Mouse (Mus musculus) limb, embryonic 14.5 days (tissue): Measurements from ENCODE around the gene AI413582. TPM values are rescaled to one million over a fixed set of nuclear protein-coding genes. Genes with fewer than 3 reads are reported as not detected.

Experiments
- ATAC-seq: fragments of 200-750 bp; cut with Nextera tagmentation; 2 replicates; pipeline ENCODE4 v1.8.0; 2017; ENCODE audit warnings: low read depth, moderate number of reproducible peaks, moderate TSS enrichment; ENCODE audit not compliant: low FRiP score
- DNase-seq: peaks from one replicate; pipeline ENCODE4 v3.0.0-alpha.2; 2015; ENCODE audit warnings: low spot score
- H3K27ac ChIP-seq: fragments of 300-500 bp; sonication (generic); replicated peaks from 2 replicates; pipeline ENCODE4 v1.5.1; 2014; ENCODE audit warnings: low read depth, mild to moderate bottlenecking, low read length, moderate library complexity, mixed read lengths
- H3K27me3 ChIP-seq: fragments of 300-500 bp; sonication (generic); 2 replicates; pipeline ENCODE4 v1.6.1; 2014; ENCODE audit warnings: low read length, mixed read lengths; ENCODE audit not compliant: control insufficient read depth, insufficient read depth
- H3K36me3 ChIP-seq: fragments of 300-500 bp; sonication (generic); 2 replicates; pipeline ENCODE4 v1.6.1; 2014; ENCODE audit warnings: mild to moderate bottlenecking, low read length, moderate library complexity, mixed read lengths; ENCODE audit not compliant: control insufficient read depth, insufficient read depth
- H3K4me1 ChIP-seq: fragments of 300-500 bp; sonication (generic); 2 replicates; pipeline ENCODE4 v1.6.1; 2014; ENCODE audit warnings: antibody characterized with exemption, low read length, mixed read lengths; ENCODE audit not compliant: control insufficient read depth, insufficient read depth
- H3K4me2 ChIP-seq: fragments of 300-500 bp; sonication (generic); replicated peaks from 2 replicates; pipeline ENCODE4 v1.6.1; 2014; ENCODE audit warnings: low read depth, mild to moderate bottlenecking, low read length, moderate library complexity; ENCODE audit not compliant: severe bottlenecking
- H3K4me3 ChIP-seq: fragments of 300-500 bp; sonication (generic); replicated peaks from 2 replicates; pipeline ENCODE4 v1.5.1; 2014; ENCODE audit warnings: low read length
- H3K9ac ChIP-seq: fragments of 300-500 bp; sonication (generic); 2 replicates; pipeline ENCODE4 v1.6.1; 2014; ENCODE audit warnings: mild to moderate bottlenecking, low read depth, low read length, moderate library complexity; ENCODE audit not compliant: severe bottlenecking
- H3K9me3 ChIP-seq: fragments of 300-500 bp; sonication (generic); 2 replicates; pipeline ENCODE4 v1.6.1; 2016; ENCODE audit warnings: low read length; ENCODE audit not compliant: control insufficient read depth
- POLR2A ChIP-seq: fragments of 200-500 bp; IDR thresholded peaks from 2 replicates; pipeline ENCODE4 v1.8.0; 2012; ENCODE audit warnings: inconsistent platforms, mild to moderate bottlenecking, moderate library complexity, borderline replicate concordance; ENCODE audit not compliant: insufficient read depth, insufficient read length; ENCODE audit errors: extremely low read depth
- WGBS: fragments of 180-500 bp; shearing (Covaris S2); extraction: QIAGEN DNeasy Blood & Tissue Kit; methylation state at CpG from one replicate; pipeline ENCODE4 v1.1.7; 2014; 5-methylcytosine and 5-hydroxymethylcytosine counted together
- polyA plus RNA-seq, 2 experiments: library from polyadenylated mRNA; depleted of rRNA in 1 of 2; stranded (reverse) in 1 of 2; unstranded in 1 of 2; fragments of >200 nt; fragmentation: Nextera tagmentation in 1 of 2; extraction: Ambion mirVana in 1 of 2; gene quantifications; 2 replicates each; pipeline versions ENCODE4 v1.2.1 to v1.2.3; 2012 to 2014

AI413582 gene
- polyA plus RNA-seq, 2 experiments = 24.1 to 31.9 TPM

DNA sequence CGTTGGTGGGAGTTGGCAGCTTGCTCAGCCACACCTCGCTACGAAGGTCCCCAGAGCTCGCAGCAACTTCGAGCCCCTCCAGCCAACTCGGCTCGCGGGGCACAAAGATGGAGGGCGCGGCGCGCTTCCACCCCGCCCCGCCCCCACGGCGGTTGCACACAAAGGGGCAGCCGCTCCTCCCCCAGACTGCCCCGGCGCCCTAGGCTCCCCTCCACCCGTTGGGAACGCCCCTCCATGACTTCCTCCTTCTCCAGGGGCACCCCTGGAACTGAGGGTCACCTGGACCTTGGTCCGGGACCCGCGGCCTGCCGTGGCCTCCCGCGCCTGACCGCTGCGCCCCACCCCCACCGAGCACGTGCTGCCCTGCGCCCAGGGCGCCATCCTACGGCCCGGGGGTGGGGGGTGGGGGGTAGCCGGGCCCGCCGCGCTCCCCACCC is 10.5 kb downstream of the AI413582 start:
- Histone ChIP-seq H3K9ac (peak overlapping the region; percentile 87), H3K4me3 (peak overlapping the region; percentile 81), H3K4me1 (peaks cover 22% of the 10 kb centered on the region), H3K4me2 (peak overlapping the region; percentile 82), H3K9me3 (no peaks in the 10 kb centered on the region), H3K36me3 (peaks cover 3% of the 10 kb centered on the region; the same call in 1 of the 2 replicates), H3K27me3 (no peaks in the 10 kb centered on the region), H3K27ac (peak overlapping the region; percentile 97)
- WGBS = 2% methylated on average over 29 of the region's 39 CpGs
- DNase-seq (peak; percentile 65), ATAC-seq (peak; percentile 48)
- TF ChIP-seq POLR2A = 0 out of 2 replicates have a peak, but pooled peaks have one; percentile 36

DNA sequence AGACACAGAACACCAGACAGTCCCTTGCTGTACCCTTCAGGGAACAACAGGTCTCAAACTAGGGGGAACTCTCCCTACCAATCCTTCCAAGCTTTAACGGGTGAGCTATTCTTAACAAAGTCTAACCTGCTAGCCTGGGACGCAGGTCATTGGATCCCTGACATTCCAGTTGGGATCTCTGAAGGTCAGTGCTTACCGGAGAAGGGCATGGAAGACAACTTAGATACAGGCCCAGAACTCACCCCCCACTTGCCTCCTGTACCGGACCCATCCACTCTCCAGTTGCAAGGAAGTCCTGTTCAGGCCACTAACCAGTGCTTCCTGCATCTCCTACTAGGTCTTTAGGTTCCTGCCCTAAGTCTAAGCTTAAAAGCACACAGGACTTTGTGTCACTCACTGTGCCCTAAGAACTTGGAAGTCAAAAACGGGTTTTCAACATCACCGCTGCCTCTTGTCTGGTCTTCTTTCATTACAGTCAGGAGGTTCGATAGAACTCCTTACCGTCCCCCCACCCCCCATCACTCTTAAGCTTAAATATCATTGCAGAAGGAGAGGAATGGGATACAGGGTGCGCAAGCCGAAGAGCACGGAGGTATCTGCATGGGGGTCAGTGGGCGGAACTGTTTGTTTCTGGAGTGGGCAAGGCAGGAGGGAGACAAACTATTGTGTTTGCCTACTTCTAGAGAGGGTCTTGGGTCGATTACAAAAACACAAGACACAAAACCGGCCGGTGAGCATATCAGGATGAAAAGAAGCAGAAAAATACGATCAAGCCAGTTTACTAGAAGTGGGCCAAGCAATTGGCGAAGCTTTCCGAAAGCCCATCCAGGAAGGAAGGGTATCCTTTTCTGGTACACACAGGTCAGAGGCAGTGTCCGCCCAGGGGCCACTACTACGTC is 11.2 kb downstream of the AI413582 start:
- no peaks in the 10 kb centered on the region for H3K27me3 ChIP-seq
- H3K4me2 ChIP-seq = peak overlapping the region; percentile 82
- H3K36me3 ChIP-seq = no peaks in the 10 kb centered on the region
- H3K9ac ChIP-seq = peak overlapping the region; percentile 87
- H3K4me1 ChIP-seq = peaks cover 23% of the 10 kb centered on the region
- 44% methylated on average over 20 of the region's 20 CpGs for WGBS
- DNase-seq = no peak
- no peak for TF ChIP-seq POLR2A
- H3K27ac ChIP-seq = peak overlapping the region; percentile 97
- no peak for ATAC-seq
- H3K9me3 ChIP-seq = no peaks in the 10 kb centered on the region
- peak overlapping the region; percentile 81 for H3K4me3 ChIP-seq

DNA sequence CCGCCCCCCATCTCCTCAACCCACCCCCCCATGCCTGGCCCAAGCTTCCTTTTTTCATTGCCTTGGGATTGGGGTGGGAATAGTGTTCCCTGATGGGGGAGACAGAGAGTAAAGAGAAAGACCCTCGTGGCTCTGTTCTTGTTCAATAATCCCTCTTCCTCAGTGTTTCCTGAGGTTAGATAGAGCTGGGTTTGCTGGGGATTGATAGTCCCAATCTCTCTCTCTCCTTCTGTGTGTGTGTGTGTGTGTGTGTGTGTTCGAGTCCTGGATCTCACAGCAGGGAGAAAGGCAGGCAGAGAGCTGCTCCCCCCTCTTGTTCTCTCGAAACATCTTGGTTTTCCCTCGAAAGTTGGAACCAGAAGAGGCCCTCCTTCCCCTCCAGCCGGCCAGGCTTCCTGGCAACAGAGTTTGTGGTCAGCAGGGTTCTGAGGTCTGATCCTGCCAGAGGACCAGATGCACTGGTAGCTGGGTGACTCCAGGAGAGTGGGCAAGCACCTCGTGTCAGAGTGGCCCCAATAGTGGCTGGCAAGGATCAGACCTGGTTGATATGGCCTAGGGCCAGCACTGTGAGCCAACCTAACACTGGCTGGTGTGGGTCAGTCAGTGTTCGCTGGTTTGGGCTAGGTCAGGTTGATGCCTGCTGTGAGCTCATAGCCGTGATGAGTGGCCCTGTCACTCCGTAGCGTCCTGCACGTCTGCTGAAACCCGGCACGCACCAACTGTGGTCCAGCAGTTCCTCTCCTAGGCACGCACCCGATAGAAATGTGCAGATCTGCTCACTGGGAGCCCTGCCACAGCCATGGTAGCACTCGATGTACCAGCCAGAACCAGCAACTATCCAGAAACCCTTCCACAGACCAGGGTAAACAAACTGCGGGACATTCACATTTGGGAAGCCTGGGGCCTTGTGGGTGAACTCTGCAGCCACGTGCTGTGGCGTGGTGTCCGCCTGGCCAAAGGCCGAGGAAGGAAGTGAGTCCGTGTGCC is 13.0 kb downstream of the AI413582 start:
- H3K4me2 ChIP-seq = no peak overlapping the region
- H3K36me3 ChIP-seq = no peaks in the 10 kb centered on the region
- no peak for TF ChIP-seq POLR2A
- no peak overlapping the region for H3K4me3 ChIP-seq
- H3K27me3 ChIP-seq = no peaks in the 10 kb centered on the region
- no peak overlapping the region for H3K9ac ChIP-seq
- DNase-seq (no peak), ATAC-seq (no peak)
- no peak overlapping the region for H3K27ac ChIP-seq
- H3K4me1 ChIP-seq = peaks cover 11% of the 10 kb centered on the region; the same call in 1 of the 2 replicates
- H3K9me3 ChIP-seq = no peaks in the 10 kb centered on the region
- WGBS = 77% methylated on average over 23 of the region's 23 CpGs

DNA sequence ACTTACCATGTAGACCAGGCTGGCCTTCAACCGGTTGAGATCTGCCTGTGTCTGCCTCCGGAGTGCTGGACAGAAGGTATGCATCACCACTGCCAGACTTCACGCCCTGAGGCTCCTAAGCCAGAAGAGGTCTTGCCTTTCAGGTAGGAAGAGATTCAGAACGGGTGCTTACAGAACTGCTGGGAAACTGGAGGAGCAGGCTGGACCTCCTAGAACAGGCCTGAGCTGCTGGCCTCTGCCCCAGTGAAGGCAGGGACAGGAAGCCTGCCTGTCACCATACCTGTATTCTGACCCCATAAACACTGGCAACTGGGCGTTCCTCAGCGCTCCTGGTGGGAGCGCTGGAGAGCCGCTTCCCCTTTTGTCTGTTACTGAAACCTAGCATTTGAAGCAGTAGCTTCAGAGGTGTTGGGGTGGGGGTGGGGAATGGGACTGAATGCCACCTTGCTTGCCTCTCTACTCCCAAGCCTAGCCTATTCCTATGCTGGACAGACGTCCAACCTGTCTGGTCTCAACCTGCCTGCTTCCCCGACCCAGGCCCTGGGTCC is 14.1 kb downstream of the AI413582 start:
- no peaks in the 10 kb centered on the region for H3K27me3 ChIP-seq
- H3K9ac ChIP-seq = no peak overlapping the region
- H3K4me2 ChIP-seq = no peak overlapping the region
- no peaks in the 10 kb centered on the region for H3K9me3 ChIP-seq
- H3K4me3 ChIP-seq = no peak overlapping the region
- peaks cover 11% of the 10 kb centered on the region; the same call in 1 of the 2 replicates for H3K4me1 ChIP-seq
- no peak for TF ChIP-seq POLR2A
- ATAC-seq (no peak), DNase-seq (no peak)
- WGBS = 53% methylated on average over 10 of the region's 10 CpGs
- H3K36me3 ChIP-seq = no peaks in the 10 kb centered on the region
- H3K27ac ChIP-seq = no peak overlapping the region
